Mouse (Mus musculus) kidney, postnatal 25 days (tissue): ENCODE results near the gene 4930590J08Rik.
"Not testable (repeated sequence)": the region's sequence is repeated elsewhere in the genome, so short reads cannot be mapped to it uniquely, and the experiment has no call there.

Source experiments
- DNase-seq, 2 experiments: peaks; one replicate each; pipeline ENCODE4 v3.0.0; 2021; ENCODE audit warnings: mixed read lengths in 2 of 2

The 4930590J08Rik gene

GRCm38 (mm10) chr6:91902509-91902908, at the start of gene 4930590J08Rik:
Gene 4930590J08Rik (plus strand): TSS chr6:91902809.
- not testable (repeated sequence) for DNase-seq

DNA sequence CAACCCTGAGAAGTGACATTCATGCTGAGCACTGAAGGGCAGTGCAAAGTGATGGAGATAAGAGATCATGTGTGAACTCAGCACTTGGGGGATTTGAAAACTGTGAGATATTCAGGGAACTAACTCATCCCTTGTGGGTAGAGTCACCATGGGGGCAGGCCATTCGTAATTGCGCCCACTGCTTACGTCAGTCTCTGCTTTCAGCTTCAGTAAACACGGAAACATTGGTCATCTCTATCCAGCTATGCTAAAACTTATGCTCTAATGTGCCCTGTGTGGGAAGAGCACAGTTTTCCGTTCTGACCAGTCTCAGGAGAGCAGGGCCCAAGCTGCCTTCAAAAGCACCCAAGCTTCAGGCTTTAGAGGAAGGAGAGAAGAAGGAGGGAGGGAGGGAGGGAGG, 44.3 kb upstream of the 4930590J08Rik start:
- DNase-seq = no peak

- DNase-seq = no peak
Measured at GRCm38 (mm10) chr6:91862848-91863247, 39.8 kb upstream of the 4930590J08Rik start.

- no peak for DNase-seq
Measured at GRCm38 (mm10) chr6:91864595-91864994, 38.0 kb upstream of the 4930590J08Rik start.

DNA sequence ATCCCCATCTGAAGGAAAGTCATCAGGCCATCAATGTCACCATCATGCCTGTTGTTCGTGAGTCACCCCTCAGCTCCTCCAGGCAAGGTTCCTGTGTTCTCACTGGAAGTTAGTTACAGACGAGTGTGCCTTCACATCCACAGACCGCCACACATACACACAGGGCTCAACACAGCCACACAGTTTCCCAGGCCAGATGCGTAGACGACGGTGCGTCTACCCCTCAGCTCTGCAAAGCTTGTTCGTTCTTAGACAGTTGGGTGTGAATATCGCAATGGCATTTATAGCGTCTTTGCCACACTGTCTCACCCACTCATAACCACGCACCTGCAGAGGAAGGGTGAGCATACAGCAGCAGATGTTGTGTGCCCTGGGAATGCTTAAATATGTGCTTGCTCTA, 37.0 kb upstream of the 4930590J08Rik start:
- DNase-seq = no peak

- DNase-seq = no peak
Measured at GRCm38 (mm10) chr6:91868091-91868490, 34.5 kb upstream of the 4930590J08Rik start.

GRCm38 (mm10) chr6:91872781-91873180, 29.8 kb upstream of the 4930590J08Rik start:
- DNase-seq = no peak

- peak; percentile 97 for DNase-seq
Measured at GRCm38 (mm10) chr6:91877885-91878651, 24.5 kb upstream of the 4930590J08Rik start, which contains the start of gene Ccdc174. Gene Ccdc174 (plus strand): TSS chr6:91878053.

DNA sequence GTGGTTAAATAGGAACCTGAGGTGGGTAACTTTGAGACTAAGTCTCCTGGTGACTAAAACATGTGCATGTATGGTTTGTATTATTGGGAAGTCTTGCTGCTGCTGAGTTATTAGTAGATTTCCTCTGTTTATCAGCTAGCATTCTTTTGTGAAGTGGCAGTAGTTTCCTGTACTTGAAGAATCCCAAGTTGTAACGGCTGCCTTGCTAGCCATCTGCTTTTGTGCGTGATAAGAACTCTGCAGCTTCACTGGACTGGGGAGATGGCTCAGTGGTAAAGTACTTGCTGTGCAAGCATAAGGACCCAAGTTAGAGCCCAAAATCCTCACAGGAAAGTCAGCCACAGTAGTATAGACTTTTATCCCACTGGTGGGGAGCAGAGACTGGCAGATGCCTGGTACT, 18.8 kb upstream of the 4930590J08Rik start:
- DNase-seq = no peak

DNA sequence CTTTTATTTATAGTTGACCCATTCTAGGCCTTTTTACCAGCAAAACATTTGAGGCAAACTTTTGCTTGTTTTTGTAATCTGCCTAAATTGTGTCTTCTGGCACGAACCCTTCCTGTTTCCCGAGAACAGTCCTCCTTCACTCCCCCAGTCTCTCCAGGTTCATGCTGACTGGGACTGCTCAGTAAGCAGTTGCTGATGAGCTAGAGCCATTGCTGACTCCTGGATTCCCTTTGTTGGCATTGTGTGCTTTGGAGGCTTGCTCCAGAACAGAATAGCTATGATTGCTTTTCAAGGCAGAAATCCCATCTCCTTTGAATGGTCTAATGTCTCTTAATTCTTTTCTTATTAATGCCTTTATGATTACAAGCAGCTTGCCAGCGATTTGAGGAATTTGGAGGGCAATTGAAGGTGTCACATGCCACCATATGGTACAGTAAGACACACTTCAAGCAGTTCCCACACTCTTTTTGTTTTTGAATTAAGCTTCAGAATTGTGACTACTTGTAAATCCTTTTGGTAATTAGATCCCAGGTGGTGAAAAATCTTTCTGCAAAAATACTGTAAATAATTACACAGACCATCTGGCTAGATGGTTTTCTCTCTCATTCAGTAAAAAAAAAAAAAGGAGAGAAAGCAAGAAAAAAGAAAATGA, 13.2 kb upstream of the 4930590J08Rik start:
- no peak for DNase-seq

GRCm38 (mm10) chr6:91890615-91891014, 12.0 kb upstream of the 4930590J08Rik start:
- no peak for DNase-seq

DNA sequence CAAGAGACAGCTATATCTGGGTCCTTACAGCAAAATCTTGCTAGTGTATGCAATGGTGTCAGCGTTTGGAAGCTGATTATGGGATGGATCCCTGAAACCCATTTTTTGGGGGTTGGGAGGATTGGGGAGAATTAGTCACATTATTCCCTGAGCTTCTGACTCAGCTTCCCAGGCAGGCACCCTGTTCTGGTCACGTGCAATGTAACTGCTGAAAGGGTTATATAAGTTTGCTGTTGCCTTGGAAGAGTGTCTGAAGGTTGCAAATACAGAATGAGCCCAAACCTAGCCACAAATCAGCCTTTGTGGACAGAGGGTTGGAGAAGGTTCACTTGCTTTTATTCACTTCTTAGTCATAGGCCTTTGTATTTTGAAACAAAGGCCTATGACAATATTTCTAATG, 10.8 kb upstream of the 4930590J08Rik start:
- no peak for DNase-seq

DNA sequence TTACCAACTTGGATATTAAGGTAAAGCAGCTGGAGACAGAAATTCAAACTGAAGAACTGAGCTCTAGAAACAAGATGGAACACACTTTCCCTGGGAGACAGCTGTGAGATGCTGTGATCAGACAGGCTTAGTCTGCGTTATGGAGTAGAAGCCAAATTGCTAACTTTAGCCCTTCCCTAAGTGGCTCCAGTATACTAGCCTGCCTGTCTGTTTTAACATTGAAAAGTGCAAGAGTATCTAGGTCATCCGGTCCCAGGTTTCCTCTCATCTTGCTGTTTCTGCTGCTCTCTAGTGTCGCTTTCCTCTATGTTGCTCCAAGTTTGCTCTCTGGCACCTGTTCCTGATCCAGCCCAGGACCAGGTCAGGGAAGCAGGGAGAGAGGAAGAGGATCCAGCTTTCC, 5.8 kb upstream of the 4930590J08Rik start:
- DNase-seq = no peak

GRCm38 (mm10) chr6:91901505-91901904, 1.1 kb upstream of the 4930590J08Rik start:
- peak; percentile 72 to 85 for DNase-seq

DNA sequence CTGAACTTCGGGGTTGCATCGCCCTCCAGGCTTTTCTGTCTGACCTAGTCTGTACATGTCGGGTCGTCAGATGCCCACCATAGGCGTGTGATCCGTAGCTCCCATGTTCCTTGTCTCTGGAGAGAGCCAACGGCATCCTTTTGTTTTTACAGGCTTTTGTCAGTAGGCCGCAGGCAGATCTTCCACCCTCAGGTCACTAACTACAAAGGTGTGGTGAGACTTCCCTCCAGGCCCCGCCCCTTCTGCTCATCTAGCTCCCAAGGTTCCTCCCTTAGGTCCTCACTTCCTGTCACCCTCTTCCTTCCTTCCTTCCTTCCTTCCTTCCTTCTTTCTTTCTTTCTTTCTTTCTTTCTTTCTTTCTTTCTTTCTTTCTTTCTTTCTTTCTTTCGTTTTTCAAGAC, 11.4 kb downstream of the 4930590J08Rik start:
- DNase-seq = no peak

GRCm38 (mm10) chr6:91917286-91917685, 14.7 kb downstream of the 4930590J08Rik start:
- DNase-seq = no peak

DNA sequence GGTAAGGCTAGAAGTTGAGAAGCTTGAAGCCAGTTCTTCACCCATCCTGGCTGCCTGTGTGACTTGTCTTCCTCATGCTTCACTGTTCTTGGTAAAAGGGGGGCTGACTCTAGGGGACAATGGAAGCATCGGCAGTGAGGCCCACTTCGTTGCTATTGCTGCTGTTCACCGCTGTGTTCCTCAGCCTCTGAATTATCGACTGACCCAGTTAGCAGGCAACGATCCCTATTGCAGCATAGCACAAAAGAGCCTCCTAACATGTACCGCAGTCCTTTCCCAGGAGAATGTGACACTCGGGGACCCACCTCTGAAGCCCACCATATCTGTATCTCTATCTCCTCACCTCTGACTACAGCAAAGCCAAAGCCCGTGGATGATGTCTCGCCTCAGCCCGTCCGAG, 15.1 kb downstream of the 4930590J08Rik start:
- DNase-seq = no peak

GRCm38 (mm10) chr6:91931231-91931630, 28.6 kb downstream of the 4930590J08Rik start:
- DNase-seq = no peak

DNA sequence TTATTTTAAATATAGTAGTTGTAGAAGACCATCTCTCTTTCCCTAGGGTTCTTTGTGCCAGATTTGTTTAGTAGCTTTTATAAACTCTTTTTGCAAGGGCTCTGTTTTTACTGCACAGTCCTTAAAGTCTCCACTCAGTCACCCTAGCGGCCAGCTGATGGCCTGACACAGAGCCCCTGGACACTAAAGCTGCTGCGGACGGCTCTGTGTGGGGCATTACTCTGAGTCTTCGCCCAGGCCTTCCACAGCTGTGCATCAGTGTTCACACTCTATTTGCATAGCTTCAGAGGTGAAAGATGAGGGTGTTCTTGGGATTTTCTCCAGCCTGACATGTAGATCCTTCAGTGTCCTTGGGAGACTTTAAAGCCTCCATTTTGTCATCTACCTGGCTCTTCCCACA, 35.9 kb downstream of the 4930590J08Rik start:
- no peak for DNase-seq

- DNase-seq = peak in 1 of 2 experiments; percentile 20
Measured at GRCm38 (mm10) chr6:91948426-91948825, 45.8 kb downstream of the 4930590J08Rik start.

DNA sequence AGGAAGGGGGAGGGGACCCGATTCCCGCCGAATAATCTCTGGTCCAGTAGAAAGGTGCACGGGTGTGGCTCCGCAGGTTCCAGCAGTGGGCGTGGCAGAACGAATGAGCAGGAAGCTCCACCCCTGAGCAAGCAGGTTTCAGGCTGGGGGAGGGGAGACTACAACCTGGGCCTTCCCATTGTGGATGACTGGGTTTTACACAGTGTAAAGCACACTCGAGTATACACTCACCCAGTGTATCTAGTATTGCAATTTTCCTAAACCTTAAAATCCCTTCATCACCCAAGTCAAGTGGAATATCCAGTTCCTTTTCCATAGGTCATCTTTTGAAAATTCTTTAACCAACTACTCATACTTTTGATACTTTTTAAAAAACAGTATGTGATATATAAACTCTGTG, 55.4 kb downstream of the 4930590J08Rik start:
- DNase-seq = not testable (repeated sequence)

- peak; percentile 72 to 85 for DNase-seq
Measured at GRCm38 (mm10) chr6:91960028-91960811, 57.6 kb downstream of the 4930590J08Rik start.

DNA sequence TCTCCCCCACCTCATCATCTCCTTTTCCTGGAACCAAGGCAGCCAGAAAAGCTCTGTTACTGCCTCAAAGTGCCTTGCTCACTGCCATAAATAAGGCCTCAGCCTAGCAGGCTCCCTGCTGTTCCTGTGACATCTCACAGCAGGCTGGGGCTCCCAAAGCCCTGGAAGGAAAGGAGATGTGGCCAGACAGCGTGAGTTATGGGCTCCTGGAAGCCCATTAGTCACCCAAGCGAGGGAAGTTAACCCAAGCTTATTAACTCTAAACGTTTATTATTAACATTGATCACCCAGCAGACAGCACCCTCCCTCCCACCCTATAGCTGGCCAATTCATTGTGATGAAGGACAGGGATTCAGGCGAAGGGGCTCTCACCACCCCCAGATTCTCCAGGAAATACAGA, 60.8 kb downstream of the 4930590J08Rik start:
- peak; percentile 23 to 48 for DNase-seq
